Mouse (Mus musculus) liver, embryonic 11.5 days (tissue): ENCODE measurements around the gene Stx18. TPM values are rescaled to one million over a fixed set of nuclear protein-coding genes. Genes with fewer than 3 reads are reported as not detected.

Experiments
- ATAC-seq: fragments of 200-750 bp; cut with Nextera tagmentation; replicated peaks from 2 replicates; pipeline ENCODE4 v1.8.0; 2017; ENCODE audit warnings: moderate number of reproducible peaks, mild to moderate bottlenecking, moderate TSS enrichment, moderate library complexity; ENCODE audit not compliant: low FRiP score
- DNase-seq: peaks from one replicate; pipeline ENCODE4 v3.0.0-alpha.2; 2017; ENCODE audit warnings: low spot score
- H3K27ac ChIP-seq: fragments of 300-500 bp; sonication (generic); 2 replicates; pipeline ENCODE4 v1.5.1; 2014; ENCODE audit warnings: mild to moderate bottlenecking, low read depth, low read length, control low read depth
- H3K27me3 ChIP-seq: fragments of 300-500 bp; sonication (generic); replicated peaks from 2 replicates; pipeline ENCODE4 v1.6.1; 2014; ENCODE audit warnings: low read length, mixed read lengths; ENCODE audit not compliant: control insufficient read depth, insufficient read depth
- H3K36me3 ChIP-seq: fragments of 300-500 bp; sonication (generic); 2 replicates; pipeline ENCODE4 v1.6.1; 2014; ENCODE audit warnings: mild to moderate bottlenecking, low read length, moderate library complexity, mixed read lengths; ENCODE audit not compliant: control insufficient read depth, insufficient read depth
- H3K4me1 ChIP-seq: fragments of 300-500 bp; sonication (generic); replicated peaks from 2 replicates; pipeline ENCODE4 v1.6.1; 2014; ENCODE audit warnings: low read length, mixed read lengths; ENCODE audit not compliant: control insufficient read depth, insufficient read depth
- H3K4me2 ChIP-seq: fragments of 300-500 bp; sonication (generic); 2 replicates; pipeline ENCODE4 v1.6.1; 2014; ENCODE audit warnings: mild to moderate bottlenecking, control low read depth, moderate library complexity
- H3K4me3 ChIP-seq: fragments of 300-500 bp; sonication (generic); 2 replicates; pipeline ENCODE4 v1.5.1; 2014; ENCODE audit warnings: low read depth, low read length, control low read depth
- H3K9ac ChIP-seq: fragments of 300-500 bp; sonication (generic); 2 replicates; pipeline ENCODE4 v1.6.1; 2014; ENCODE audit warnings: low read depth, low read length, control low read depth
- H3K9me3 ChIP-seq: fragments of 300-500 bp; sonication (generic); 2 replicates; pipeline ENCODE4 v1.6.1; 2016; ENCODE audit warnings: low read length, inconsistent platforms, mixed read lengths; ENCODE audit not compliant: control insufficient read depth
- WGBS: fragments of 180-500 bp; shearing (Covaris S2); extraction: QIAGEN DNeasy Blood & Tissue Kit; methylation state at CpG from one replicate; pipeline ENCODE4 v1.1.7; 2014; 5-methylcytosine and 5-hydroxymethylcytosine counted together
- polyA plus RNA-seq: library from polyadenylated mRNA; unstranded; fragments of >200 nt; fragmentation: Nextera tagmentation; extraction: Ambion mirVana; gene quantifications from 2 replicates; pipeline ENCODE4 v1.2.1, GENCODE M21; 2014

The Stx18 gene
- polyA plus RNA-seq, 1 experiment from 2014 or later, result 30.1 TPM

GRCm38 (mm10) chr5:38016945-38017344 is 21.6 kb upstream of the Stx18 start:
- Histone ChIP-seq H3K4me2 (no peak overlapping the region), H3K27ac (no peak overlapping the region), H3K27me3 (no peaks in the 10 kb centered on the region), H3K9ac (no peak overlapping the region), H3K4me1 (no peaks in the 10 kb centered on the region), H3K9me3 (no peaks in the 10 kb centered on the region), H3K4me3 (no peak overlapping the region), H3K36me3 (no peaks in the 10 kb centered on the region)
- DNase-seq, result no peak
- WGBS, result 72% methylated on average over 3 of the region's 3 CpGs
- ATAC-seq, result no peak

GRCm38 (mm10) chr5:38027656-38028055 is 10.9 kb upstream of the Stx18 start:
- H3K4me2 ChIP-seq, result no peak overlapping the region
- H3K9me3 ChIP-seq, result no peaks in the 10 kb centered on the region
- WGBS, result 84% methylated on average over 5 of the region's 5 CpGs
- H3K9ac ChIP-seq, result no peak overlapping the region
- H3K27me3 ChIP-seq, result no peaks in the 10 kb centered on the region
- H3K4me1 ChIP-seq, result no peaks in the 10 kb centered on the region
- ATAC-seq, result no peak
- H3K4me3 ChIP-seq, result no peak overlapping the region
- H3K36me3 ChIP-seq, result no peaks in the 10 kb centered on the region
- no peak overlapping the region for H3K27ac ChIP-seq
- DNase-seq, result no peak

GRCm38 (mm10) chr5:38038274-38038673 is 268 bp upstream of the Stx18 start:
- 24% methylated on average over 9 of the region's 9 CpGs for WGBS
- peak overlapping the region; percentile 79 for H3K9ac ChIP-seq
- peak overlapping the region; percentile 87 for H3K4me2 ChIP-seq
- H3K4me1 ChIP-seq, result peaks cover 6% of the 10 kb centered on the region
- DNase-seq, result no peak
- peak; percentile 27; the same call in 1 of the 2 replicates for ATAC-seq
- 0 out of 2 replicates have a peak, but pooled peaks cover 2% of the 10 kb centered on the region for H3K36me3 ChIP-seq
- no peak overlapping the region for H3K27ac ChIP-seq
- H3K4me3 ChIP-seq, result peak overlapping the region; percentile 72
- no peaks in the 10 kb centered on the region for H3K9me3 ChIP-seq
- peaks cover 5% of the 10 kb centered on the region for H3K27me3 ChIP-seq

- 24% methylated on average over 9 of the region's 9 CpGs for WGBS
- no peak overlapping the region for H3K27ac ChIP-seq
- H3K4me3 ChIP-seq, result peak overlapping the region; percentile 72
These were observed 1.3 kb downstream of the Stx18 start for GRCm38 (mm10) chr5:38039796-38040195.

GRCm38 (mm10) chr5:38044923-38045322 is 6.4 kb downstream of the Stx18 start:
- 54% methylated on average over 2 of the region's 2 CpGs for WGBS
- Histone ChIP-seq H3K4me3 (no peak overlapping the region), H3K27ac (no peak overlapping the region), H3K9me3 (no peaks in the 10 kb centered on the region), H3K27me3 (no peaks in the 10 kb centered on the region), H3K4me2 (no peak overlapping the region), H3K36me3 (0 out of 2 replicates have a peak, but pooled peaks cover 2% of the 10 kb centered on the region), H3K4me1 (peaks cover 3% of the 10 kb centered on the region), H3K9ac (no peak overlapping the region)
- ATAC-seq, result no peak
- DNase-seq, result no peak

More at GRCm38 (mm10) chr5:38039796-38040195, 1.3 kb downstream of the Stx18 start:
- Histone ChIP-seq H3K9me3 (no peaks in the 10 kb centered on the region), H3K27me3 (peaks cover 5% of the 10 kb centered on the region), H3K36me3 (0 out of 2 replicates have a peak, but pooled peaks cover 2% of the 10 kb centered on the region), H3K4me1 (peaks cover 6% of the 10 kb centered on the region), H3K9ac (peak overlapping the region; percentile 79), H3K4me2 (peak overlapping the region; percentile 93)
- DNase-seq, result no peak
- peak; percentile 1; the same call in 1 of the 2 replicates for ATAC-seq

GRCm38 (mm10) chr5:38048177-38048576 is 9.6 kb downstream of the Stx18 start:
- Histone ChIP-seq H3K9me3 (no peaks in the 10 kb centered on the region), H3K4me2 (no peak overlapping the region), H3K4me3 (no peak overlapping the region), H3K27me3 (no peaks in the 10 kb centered on the region), H3K36me3 (no peaks in the 10 kb centered on the region), H3K4me1 (no peaks in the 10 kb centered on the region), H3K27ac (no peak overlapping the region), H3K9ac (no peak overlapping the region)
- DNase-seq (no peak), ATAC-seq (no peak)
- 31% methylated on average over 3 of the region's 3 CpGs for WGBS

GRCm38 (mm10) chr5:38061051-38061450 is 22.5 kb downstream of the Stx18 start:
- no peaks in the 10 kb centered on the region for H3K36me3 ChIP-seq
- WGBS, result 82% methylated on average over 2 of the region's 2 CpGs
- DNase-seq, result no peak

GRCm38 (mm10) chr5:38062709-38063108 is 24.2 kb downstream of the Stx18 start:
- ATAC-seq (no peak), DNase-seq (no peak)
- no peaks in the 10 kb centered on the region for H3K27me3 ChIP-seq
- no peak overlapping the region for H3K9ac ChIP-seq
- H3K4me3 ChIP-seq, result no peak overlapping the region
- H3K4me1 ChIP-seq, result no peaks in the 10 kb centered on the region
- H3K9me3 ChIP-seq, result no peaks in the 10 kb centered on the region
- H3K36me3 ChIP-seq, result no peaks in the 10 kb centered on the region
- 23% methylated on average over 5 of the region's 5 CpGs for WGBS
- H3K4me2 ChIP-seq, result no peak overlapping the region
- H3K27ac ChIP-seq, result no peak overlapping the region

More at GRCm38 (mm10) chr5:38061051-38061450, 22.5 kb downstream of the Stx18 start:
- H3K9ac ChIP-seq, result no peak overlapping the region
- H3K4me2 ChIP-seq, result no peak overlapping the region
- H3K4me3 ChIP-seq, result no peak overlapping the region
- no peak overlapping the region for H3K27ac ChIP-seq
- no peaks in the 10 kb centered on the region for H3K27me3 ChIP-seq
- no peak for ATAC-seq
- no peaks in the 10 kb centered on the region for H3K4me1 ChIP-seq
- H3K9me3 ChIP-seq, result no peaks in the 10 kb centered on the region

- DNase-seq (no peak), ATAC-seq (no peak)
- Histone ChIP-seq H3K27ac (no peak overlapping the region), H3K4me1 (no peaks in the 10 kb centered on the region), H3K4me3 (no peak overlapping the region), H3K4me2 (no peak overlapping the region), H3K36me3 (no peaks in the 10 kb centered on the region), H3K9ac (no peak overlapping the region), H3K9me3 (no peaks in the 10 kb centered on the region), H3K27me3 (no peaks in the 10 kb centered on the region)
- WGBS, result 65% methylated on average over 5 of the region's 5 CpGs
These were observed 24.8 kb downstream of the Stx18 start for GRCm38 (mm10) chr5:38063339-38063738.
